Mouse (Mus musculus): Measurements from ENCODE around the gene Amotl1.

GRCm38 (mm10) chr9:14500023-14500915 is 144.6 kb downstream of the Amotl1 start, which contains the start of the genes Kdm4d and Cwc15:
- TF ChIP-seq CTCF (IDR thresholded peaks at IDR 0.05; ENCODE audit: low read depth) (no peak), EP300 (IDR thresholded peaks at IDR 0.05; ENCODE audit: low read depth) (no peak)

All from heart, postnatal 0 days (tissue).